Mouse (Mus musculus) embryonic facial prominence, embryonic 15.5 days (tissue): ENCODE results near the gene Cyp11a1. TPM values are rescaled to one million over a fixed set of nuclear protein-coding genes. Genes with fewer than 3 reads are reported as not detected.
A peak's percentile ranks its signal among the peaks of the same experiment; 100 is the strongest.

Source experiments
- ATAC-seq: fragments of 200-750 bp; cut with Nextera tagmentation; 2 replicates; pipeline ENCODE4 v1.8.0; 2017; ENCODE audit warnings: low read depth, moderate TSS enrichment; ENCODE audit not compliant: insufficient number of reproducible peaks, low FRiP score, low TSS enrichment
- H3K27ac ChIP-seq: fragments of 300-500 bp; sonication (generic); replicated peaks from 2 replicates; pipeline ENCODE4 v1.5.1; 2015; ENCODE audit warnings: mild to moderate bottlenecking, inconsistent platforms
- H3K27me3 ChIP-seq: fragments of 300-500 bp; sonication (generic); 2 replicates; pipeline ENCODE4 v1.6.1; 2015; ENCODE audit warnings: inconsistent platforms
- H3K36me3 ChIP-seq: fragments of 300-500 bp; sonication (generic); 2 replicates; pipeline ENCODE4 v1.6.1; 2015; ENCODE audit warnings: mild to moderate bottlenecking, inconsistent platforms
- H3K4me1 ChIP-seq: fragments of 300-500 bp; sonication (generic); 2 replicates; pipeline ENCODE4 v1.6.1; 2015; ENCODE audit warnings: inconsistent platforms
- H3K4me2 ChIP-seq: fragments of 300-500 bp; sonication (generic); replicated peaks from 2 replicates; pipeline ENCODE4 v1.6.1; 2015; ENCODE audit warnings: mild to moderate bottlenecking, inconsistent platforms
- H3K4me3 ChIP-seq: fragments of 300-500 bp; sonication (generic); replicated peaks from 2 replicates; pipeline ENCODE4 v1.5.1; 2015; ENCODE audit warnings: mild to moderate bottlenecking, inconsistent platforms
- H3K9ac ChIP-seq: fragments of 300-500 bp; sonication (generic); 2 replicates; pipeline ENCODE4 v1.6.1; 2015; ENCODE audit warnings: inconsistent platforms
- H3K9me3 ChIP-seq: fragments of 300-500 bp; sonication (generic); replicated peaks from 2 replicates; pipeline ENCODE4 v1.6.1; 2016; ENCODE audit warnings: inconsistent platforms
- WGBS: fragments of 180-500 bp; shearing (Covaris S2); methylation state at CpG from one replicate; pipeline ENCODE4 v1.1.7; 2015; 5-methylcytosine and 5-hydroxymethylcytosine counted together
- polyA plus RNA-seq: library from polyadenylated mRNA; unstranded; fragments of >200 nt; fragmentation: Nextera tagmentation; extraction: Ambion mirVana; gene quantifications from 2 replicates; pipeline ENCODE4 v1.2.1, GENCODE M21; 2015

The Cyp11a1 gene
- polyA plus RNA-seq, 1 experiment from 2014 or later: 9.8 TPM

GRCm38 (mm10) chr9:57964528-57965250 is 41.5 kb upstream of the Cyp11a1 start:
- WGBS: 76% methylated on average over 6 of the region's 6 CpGs
- Histone ChIP-seq H3K9me3 (no peaks in the 10 kb centered on the region), H3K9ac (no peak overlapping the region), H3K36me3 (no peaks in the 10 kb centered on the region), H3K27me3 (no peaks in the 10 kb centered on the region), H3K4me3 (no peak overlapping the region), H3K4me1 (no peaks in the 10 kb centered on the region; the same call in 1 of the 2 replicates), H3K4me2 (no peak overlapping the region), H3K27ac (no peak overlapping the region)
- ATAC-seq: no peak

DNA sequence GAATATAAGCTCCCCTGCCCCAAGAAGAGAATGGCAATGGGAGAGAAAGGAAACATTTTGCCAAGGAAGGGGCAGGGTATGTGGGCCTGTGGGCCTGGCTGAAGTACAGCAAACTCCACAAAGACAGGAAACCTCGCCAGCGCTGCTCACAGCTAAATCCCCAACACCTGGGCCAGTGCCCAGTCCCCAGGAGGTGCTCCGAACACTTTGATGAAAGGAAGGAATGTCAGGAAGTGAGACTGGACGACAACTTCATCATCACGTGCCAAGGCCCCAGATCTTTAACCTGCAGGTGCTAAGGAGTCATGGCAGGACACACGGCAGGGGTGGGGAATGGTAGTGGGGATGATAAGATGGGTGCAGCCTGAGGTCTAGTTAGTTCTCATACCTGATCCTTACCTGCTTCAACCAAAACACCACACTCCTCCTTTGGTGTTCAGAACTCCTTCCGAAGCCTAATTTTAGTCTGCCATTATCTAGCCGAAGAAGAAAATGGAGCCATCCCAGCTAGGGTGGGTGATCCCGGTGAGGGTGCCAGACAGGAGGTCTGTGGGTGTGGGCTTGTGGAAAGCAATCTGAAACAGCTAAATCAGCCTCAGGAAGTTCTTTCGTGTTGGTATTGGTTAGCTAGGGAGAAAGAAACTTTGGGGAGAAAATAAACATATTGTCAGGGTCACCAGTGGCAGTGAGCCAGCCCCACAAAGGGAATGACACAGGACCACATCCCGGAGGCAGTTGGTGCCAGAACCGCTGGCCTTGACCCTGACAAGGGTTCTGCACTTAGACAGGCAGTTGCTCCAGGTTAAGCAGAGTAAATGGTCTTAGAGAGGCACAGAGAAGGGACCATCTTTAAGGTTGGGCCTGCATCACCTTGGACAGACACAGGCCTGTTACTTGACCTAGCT is 40.7 kb upstream of the Cyp11a1 start:
- no peak overlapping the region for H3K27ac ChIP-seq
- no peaks in the 10 kb centered on the region; the same call in 1 of the 2 replicates for H3K4me1 ChIP-seq
- no peaks in the 10 kb centered on the region for H3K36me3 ChIP-seq
- no peak overlapping the region for H3K4me3 ChIP-seq
- H3K9ac ChIP-seq: no peak overlapping the region
- WGBS: 62% methylated on average over 12 of the region's 12 CpGs
- no peak overlapping the region for H3K4me2 ChIP-seq
- no peak for ATAC-seq
- H3K9me3 ChIP-seq: no peaks in the 10 kb centered on the region
- no peaks in the 10 kb centered on the region for H3K27me3 ChIP-seq

- no peak overlapping the region for H3K9ac ChIP-seq
- H3K4me3 ChIP-seq: no peak overlapping the region
- peaks cover 7% of the 10 kb centered on the region for H3K4me1 ChIP-seq
- no peaks in the 10 kb centered on the region for H3K27me3 ChIP-seq
- no peak for ATAC-seq
- no peaks in the 10 kb centered on the region for H3K36me3 ChIP-seq
- H3K4me2 ChIP-seq: no peak overlapping the region
- WGBS: 65% methylated on average over 14 of the region's 14 CpGs
- H3K27ac ChIP-seq: no peak overlapping the region
- no peaks in the 10 kb centered on the region for H3K9me3 ChIP-seq
Measured at GRCm38 (mm10) chr9:57967237-57967960, 38.8 kb upstream of the Cyp11a1 start.

- 88% methylated on average over 9 of the region's 9 CpGs for WGBS
- Histone ChIP-seq H3K9ac (no peak overlapping the region), H3K4me3 (no peak overlapping the region), H3K36me3 (no peaks in the 10 kb centered on the region), H3K4me2 (no peak overlapping the region), H3K4me1 (peaks cover 16% of the 10 kb centered on the region), H3K9me3 (no peaks in the 10 kb centered on the region), H3K27ac (no peak overlapping the region), H3K27me3 (no peaks in the 10 kb centered on the region)
- no peak for ATAC-seq
Measured at GRCm38 (mm10) chr9:57968166-57968771, 37.9 kb upstream of the Cyp11a1 start.

GRCm38 (mm10) chr9:57968783-57969542 is 37.2 kb upstream of the Cyp11a1 start:
- H3K4me1 ChIP-seq: peaks cover 19% of the 10 kb centered on the region
- H3K27ac ChIP-seq: no peak overlapping the region
- no peak overlapping the region for H3K4me3 ChIP-seq
- no peaks in the 10 kb centered on the region for H3K9me3 ChIP-seq
- no peaks in the 10 kb centered on the region for H3K27me3 ChIP-seq
- no peak overlapping the region for H3K4me2 ChIP-seq
- 92% methylated on average over 8 of the region's 8 CpGs for WGBS
- H3K36me3 ChIP-seq: no peaks in the 10 kb centered on the region
- H3K9ac ChIP-seq: no peak overlapping the region
- ATAC-seq: no peak

GRCm38 (mm10) chr9:57969736-57970495 is 36.3 kb upstream of the Cyp11a1 start:
- no peak overlapping the region for H3K4me3 ChIP-seq
- H3K9me3 ChIP-seq: no peaks in the 10 kb centered on the region
- H3K36me3 ChIP-seq: no peaks in the 10 kb centered on the region
- 62% methylated on average over 11 of the region's 11 CpGs for WGBS
- H3K4me2 ChIP-seq: no peak overlapping the region
- peaks cover 25% of the 10 kb centered on the region for H3K4me1 ChIP-seq
- H3K27ac ChIP-seq: no peak overlapping the region
- no peak for ATAC-seq
- H3K27me3 ChIP-seq: no peaks in the 10 kb centered on the region
- H3K9ac ChIP-seq: no peak overlapping the region

DNA sequence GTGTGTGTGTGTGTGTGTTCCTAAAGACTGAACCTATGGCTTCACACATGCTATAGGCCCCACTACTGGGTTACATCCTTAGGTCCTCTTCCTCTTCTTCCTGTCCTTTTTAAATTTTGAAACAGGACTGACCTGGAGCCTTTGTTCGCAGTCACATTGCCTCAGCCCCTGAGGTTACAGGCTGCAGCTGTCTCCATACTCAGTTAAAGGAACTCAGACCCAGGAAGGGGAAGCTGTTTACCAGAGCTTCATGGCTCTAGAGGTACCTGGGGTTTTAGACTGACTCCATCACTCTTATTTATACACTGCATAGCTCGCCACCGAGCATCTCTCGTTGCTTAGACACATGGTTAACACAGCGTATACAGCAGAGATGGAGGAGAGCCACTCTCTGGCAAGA is 34.8 kb upstream of the Cyp11a1 start:
- 84% methylated on average over 5 of the region's 5 CpGs for WGBS
- H3K36me3 ChIP-seq: no peaks in the 10 kb centered on the region
- no peak overlapping the region for H3K9ac ChIP-seq
- no peak overlapping the region for H3K4me2 ChIP-seq
- H3K4me1 ChIP-seq: peaks cover 25% of the 10 kb centered on the region
- H3K9me3 ChIP-seq: no peaks in the 10 kb centered on the region
- H3K27ac ChIP-seq: no peak overlapping the region
- ATAC-seq: no peak
- no peaks in the 10 kb centered on the region for H3K27me3 ChIP-seq
- H3K4me3 ChIP-seq: no peak overlapping the region

GRCm38 (mm10) chr9:57972141-57972591 is 34.0 kb upstream of the Cyp11a1 start:
- Histone ChIP-seq H3K36me3 (no peaks in the 10 kb centered on the region), H3K4me1 (peaks cover 25% of the 10 kb centered on the region), H3K27ac (0 out of 2 replicates have a peak overlapping the region, but pooled peaks have one; percentile 52), H3K9ac (no peak overlapping the region), H3K4me3 (no peak overlapping the region), H3K27me3 (no peaks in the 10 kb centered on the region), H3K9me3 (no peaks in the 10 kb centered on the region), H3K4me2 (no peak overlapping the region)
- 50% methylated on average over 9 of the region's 9 CpGs for WGBS
- no peak for ATAC-seq

DNA sequence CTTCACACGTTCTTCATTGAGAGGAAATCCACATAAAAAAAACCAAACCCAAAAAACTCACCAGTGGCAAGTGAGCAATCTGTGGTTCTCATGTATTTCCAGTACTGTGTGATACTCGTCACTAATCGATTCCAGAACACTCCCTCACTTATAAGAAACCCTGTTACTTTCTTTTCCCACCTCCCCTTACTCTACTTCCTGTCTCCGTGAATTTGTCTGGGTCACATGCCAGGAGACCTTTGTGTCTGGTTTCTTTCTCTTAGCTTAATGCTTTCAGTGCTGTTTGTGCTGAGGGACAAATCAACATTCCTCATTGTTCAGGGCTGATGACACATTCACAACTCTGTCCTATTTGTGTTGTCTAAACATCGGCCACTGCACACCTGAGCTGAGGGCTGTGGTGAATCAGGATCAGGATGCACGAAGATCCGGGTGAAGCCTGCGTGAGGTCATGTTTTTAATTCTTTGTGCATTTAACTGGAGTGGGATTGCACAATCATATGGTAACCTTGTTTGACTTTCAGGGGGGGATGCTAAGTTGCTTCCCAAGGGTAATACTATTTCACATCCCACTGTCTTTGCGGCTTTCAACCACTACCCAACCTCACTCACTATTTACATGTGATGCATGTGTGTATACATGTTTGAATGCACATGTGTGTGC is 33.3 kb upstream of the Cyp11a1 start:
- Histone ChIP-seq H3K4me1 (peaks cover 25% of the 10 kb centered on the region), H3K27me3 (no peaks in the 10 kb centered on the region), H3K9me3 (no peaks in the 10 kb centered on the region), H3K9ac (no peak overlapping the region), H3K4me2 (no peak overlapping the region), H3K36me3 (no peaks in the 10 kb centered on the region), H3K27ac (0 out of 2 replicates have a peak overlapping the region, but pooled peaks have one; percentile 52), H3K4me3 (no peak overlapping the region)
- WGBS: 31% methylated on average over 9 of the region's 9 CpGs
- ATAC-seq: no peak
